Mouse (Mus musculus): ENCODE measurements at regions not wholly inside any gene's neighbourhood (a gene's known extent, or its start where the extent isn't known, plus 50 kb on each side); places are given as distances from the start of the nearest gene placed in this dataset.
"Not testable (repeated sequence)": the region's sequence is repeated elsewhere in the genome, so short reads cannot be mapped to it uniquely, and the experiment has no call there.

DNA sequence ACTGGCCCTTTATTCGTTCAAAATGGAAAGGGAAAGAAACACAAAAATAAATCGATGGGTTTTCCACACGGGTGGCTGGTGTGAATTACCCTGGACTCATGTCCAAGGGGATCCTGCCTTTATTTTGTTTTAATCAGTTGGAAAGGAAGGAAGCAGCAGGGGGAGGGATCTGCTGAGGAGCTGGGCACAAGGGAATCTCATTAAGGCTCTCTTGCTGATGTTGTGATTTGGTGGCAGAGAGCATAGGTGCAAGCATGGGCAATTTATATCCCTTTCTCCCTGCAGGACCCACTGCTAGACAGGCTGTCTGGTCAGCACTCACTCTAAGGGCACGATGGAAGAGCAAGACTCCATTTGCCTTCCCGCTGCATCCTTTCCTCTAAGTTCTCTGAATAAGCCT is 469.2 kb downstream of the Epha7 start:
- DNase-seq = no peak

DNA sequence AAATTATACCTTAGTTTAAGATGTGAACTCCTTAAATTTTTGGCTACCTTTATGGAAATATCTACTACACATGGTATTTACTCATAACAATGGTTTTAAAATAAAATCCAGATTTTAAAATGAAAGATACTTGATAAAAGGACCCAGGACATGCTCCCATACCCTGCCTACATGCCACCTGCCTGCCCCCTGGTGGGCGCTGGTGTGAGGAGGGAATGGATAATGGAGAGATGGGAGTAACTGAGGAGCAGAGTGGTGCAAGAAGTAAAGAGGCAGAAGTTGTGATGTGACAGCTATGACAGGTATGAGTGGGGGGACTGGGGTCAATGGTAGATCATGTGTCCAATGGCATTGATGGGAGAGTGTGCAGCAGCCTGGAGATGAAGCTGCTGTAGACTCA is 488.4 kb downstream of the Epha7 start:
- DNase-seq = peak; percentile 40 to 52

DNA sequence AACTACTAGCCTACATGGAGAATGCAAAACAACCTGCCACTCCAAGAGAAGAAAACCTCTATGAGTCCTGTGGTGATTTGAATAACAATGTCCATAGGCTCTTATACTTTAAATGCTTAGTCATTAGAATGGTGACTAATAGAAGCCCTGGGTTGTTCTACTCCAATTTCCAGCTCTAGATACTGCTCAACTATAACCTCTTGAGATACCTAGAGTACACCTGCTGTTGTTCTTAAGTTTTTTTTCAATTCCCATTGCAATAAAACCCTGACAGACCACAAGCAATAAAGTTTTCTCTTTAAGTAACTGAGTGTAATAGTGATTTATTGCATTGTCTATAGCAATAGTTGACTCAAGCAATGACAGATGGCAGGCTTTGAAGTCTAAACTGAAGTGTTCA is 491.0 kb downstream of the Epha7 start:
- no peak for DNase-seq

DNA sequence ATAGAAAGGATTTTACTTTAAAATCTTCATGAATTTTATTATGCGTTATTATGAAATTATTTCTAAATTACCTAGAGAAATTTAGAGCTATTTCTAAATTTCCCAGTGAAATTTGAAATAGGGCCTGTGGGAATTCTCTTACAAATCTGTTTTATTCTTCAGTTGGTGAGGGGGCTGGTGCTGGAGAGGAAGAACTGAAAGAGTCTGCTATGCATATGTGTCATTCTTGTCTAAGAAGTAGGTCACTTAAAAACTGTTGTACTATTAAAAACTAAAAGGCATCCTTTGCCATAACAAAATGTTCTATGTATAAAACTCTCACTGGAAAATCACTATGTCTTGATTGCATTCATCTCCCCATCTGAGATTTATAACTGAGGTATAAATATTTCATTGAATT is 494.3 kb downstream of the Epha7 start:
- DNase-seq = no peak

DNA sequence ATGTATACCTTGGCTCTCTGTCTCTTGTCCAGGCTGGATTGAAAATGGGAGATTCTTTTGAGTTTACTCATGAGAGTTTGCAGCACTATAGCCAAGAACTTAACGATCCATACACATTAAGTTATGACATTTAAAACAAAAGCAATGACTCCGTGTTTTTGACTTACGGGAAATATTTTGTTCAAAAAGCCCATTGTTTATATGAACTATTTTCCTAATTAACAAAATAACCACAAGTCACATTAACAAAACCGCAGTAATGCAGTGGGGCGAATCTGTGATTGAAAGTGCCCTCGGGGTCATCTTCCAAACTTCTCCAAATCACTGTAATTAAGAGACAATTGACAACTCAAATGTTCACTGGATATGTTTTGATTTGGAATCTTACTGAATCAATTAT is 511.0 kb downstream of the Epha7 start:
- no peak for DNase-seq

DNA sequence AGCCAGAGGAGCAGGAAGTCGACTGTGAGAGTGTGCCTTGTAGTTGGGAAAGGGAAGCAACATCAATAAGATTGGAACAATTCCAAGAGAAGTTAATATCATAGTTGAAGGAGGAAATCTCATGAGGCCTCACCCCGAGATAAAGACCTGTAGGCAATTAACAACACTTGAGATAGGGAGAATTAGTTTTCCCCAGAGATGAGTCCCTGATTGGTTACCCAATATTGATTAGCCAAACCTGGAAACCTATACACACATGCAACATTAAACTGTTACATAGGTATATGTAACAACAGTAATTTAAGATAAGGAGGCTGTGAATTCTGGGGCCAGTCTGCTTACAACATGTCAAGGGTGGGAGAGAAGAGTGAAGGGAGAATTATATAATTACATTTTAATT is 516.2 kb downstream of the Epha7 start:
- DNase-seq = no peak

DNA sequence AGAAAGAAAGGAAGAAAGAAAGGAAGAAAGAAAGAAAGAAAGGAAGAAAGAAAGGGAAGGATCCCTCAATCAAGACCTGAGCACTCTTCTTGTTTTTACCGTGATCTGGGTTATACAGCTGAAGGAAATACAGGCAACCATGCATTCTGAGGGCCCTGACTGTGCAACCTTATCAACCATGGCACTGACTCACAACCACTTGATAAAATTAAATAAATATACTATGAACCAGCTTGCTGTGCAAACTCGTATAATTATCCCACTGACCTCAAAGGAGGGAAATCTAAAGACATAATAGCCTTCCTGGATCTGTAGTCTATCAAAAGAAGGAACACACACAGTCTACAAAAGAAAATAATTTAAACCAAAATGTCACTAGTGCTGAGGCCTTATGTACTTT is 518.8 kb downstream of the Epha7 start:
- DNase-seq = no peak

DNA sequence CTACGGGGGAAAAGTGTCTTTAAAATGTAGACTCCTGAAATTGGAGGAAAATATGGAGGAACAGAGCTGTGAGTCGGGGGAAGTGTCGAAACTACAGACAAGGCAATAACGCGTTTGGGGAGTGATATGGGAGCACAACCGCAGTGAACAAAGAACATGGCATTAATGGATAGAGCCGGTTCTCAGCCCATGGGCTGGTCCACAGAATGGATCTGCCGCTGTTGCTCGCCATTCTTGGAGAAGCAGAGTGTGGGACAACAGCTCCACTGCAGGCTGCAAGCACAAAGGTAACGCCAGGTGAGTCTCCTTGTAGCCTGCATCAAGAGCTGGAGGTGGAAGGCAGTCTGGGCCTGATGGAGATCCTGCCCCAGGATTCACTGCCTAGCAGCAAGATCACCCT is 524.3 kb downstream of the Epha7 start:
- no peak for DNase-seq

DNA sequence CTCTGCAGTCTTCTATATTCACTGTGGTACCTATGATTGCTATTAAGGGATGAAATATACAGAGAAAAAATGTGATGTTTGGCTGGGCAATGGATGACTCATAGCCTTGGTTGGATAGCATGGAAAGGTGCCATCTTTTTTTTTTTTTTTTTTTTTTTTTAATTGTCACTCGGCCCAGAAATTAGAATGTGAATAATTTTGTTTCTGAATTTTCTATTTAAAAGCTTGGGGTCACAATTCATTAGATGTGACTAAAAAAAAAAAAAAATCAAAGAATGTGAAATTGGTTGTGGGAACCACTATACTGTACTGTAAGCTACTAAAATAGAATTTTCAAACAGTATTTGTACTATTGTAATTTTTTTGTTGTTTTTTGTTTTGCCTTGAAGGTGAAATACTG is 549.3 kb downstream of the Epha7 start:
- DNase-seq = no peak

DNA sequence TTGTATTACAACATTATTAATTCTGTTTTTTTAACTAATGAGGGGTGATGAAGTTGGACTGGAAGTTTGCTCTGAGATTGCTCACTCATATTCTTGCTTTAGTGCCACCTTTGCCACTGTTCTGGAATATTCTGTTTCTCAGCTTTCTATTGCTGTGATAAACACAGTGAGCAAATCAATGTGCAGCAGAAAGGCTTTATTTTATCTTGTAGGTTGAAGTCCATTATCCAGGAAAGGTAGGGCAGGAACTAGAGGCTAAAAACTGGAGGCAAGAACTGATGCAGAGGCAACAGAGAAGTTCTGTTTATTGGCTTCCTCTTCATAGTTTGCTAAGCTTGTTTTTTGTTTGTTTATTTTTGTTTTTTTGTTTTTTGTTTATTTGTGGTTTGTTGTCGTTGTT is 576.4 kb downstream of the Epha7 start:
- no peak for DNase-seq

DNA sequence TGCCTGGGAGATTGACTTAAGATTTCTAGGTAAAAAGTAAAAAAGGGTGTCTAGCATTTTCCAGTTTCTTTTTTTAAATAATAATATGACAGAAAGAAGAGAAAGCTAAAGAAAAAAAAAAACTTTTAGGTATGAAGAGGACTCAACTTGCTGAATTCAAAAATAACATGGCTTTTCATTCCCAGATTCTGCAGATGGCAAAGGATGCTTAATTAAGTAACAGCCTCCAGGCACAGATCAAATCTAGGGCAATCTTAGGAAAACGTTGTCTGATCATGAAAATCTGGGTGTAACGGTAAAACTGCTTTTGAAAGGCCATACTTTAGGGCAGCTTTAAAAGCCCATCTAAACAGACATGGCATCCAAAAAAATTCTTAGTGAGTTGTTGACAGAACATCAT is 577.4 kb downstream of the Epha7 start:
- no peak for DNase-seq

DNA sequence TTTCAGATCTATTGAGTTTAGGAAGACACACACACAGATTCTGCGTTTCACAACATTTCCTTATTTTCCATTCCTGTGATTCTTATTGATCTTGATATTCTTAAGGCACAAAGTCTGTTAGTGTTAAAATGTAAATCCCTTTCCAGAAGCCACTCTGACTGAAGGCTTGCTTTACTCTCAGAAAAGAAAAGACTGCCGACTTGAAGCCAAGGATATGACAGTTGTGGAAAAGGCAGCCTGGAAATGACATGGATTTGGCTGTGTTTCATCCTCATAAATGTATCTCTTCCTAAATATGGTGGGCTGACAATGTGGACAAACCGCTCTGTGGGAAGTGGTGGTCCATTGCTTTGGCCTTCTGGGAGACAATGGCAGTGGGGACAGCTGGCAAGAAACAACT is 589.2 kb downstream of the Epha7 start:
- DNase-seq = no peak

DNA sequence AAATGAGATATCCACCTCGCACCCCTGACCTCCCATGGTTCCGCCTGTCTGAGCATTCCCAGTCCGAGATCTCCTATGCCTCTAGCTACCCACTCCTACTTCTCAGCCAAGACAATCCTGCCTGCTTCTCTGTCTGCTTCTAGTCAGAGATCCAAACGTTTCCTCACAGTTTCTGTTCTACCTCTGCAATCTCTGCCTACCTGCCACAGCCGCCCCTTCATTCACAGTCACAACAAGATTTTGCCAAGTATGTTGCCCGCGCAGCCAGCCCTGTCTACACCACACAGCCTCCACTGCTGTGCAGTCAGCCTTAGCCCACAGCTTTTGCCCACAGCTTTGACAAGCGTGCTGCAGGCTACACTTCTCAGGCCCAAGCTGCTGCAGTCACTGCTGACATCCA is 601.7 kb downstream of the Epha7 start:
- DNase-seq = no peak

DNA sequence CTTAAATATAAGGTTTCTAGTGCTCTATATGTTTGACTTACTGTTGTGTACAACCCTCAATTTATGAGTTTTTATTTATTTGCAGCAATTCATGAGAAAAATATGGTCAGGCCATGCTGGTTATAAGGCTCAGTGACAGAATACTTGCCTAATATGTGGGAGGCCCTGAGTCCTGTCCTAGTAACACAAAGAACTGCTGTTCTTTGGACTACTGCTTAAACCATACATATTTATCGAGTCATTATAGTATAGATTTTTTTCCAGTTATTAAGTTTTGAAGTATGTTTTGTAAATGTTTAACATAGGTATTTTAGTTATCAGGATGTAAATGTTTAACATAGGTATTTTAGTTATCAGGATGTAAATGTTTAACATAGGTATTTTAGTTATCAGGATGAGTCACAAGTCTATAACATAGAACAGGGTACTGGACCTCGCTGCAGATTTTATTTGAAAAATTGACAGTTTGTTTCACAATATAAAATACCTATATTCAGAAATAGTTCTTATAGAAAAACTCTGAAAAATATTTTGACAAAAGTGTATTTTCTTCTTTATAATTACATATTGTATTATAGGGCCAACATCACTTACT is 607.4 kb downstream of the Epha7 start:
- DNase-seq = no peak

DNA sequence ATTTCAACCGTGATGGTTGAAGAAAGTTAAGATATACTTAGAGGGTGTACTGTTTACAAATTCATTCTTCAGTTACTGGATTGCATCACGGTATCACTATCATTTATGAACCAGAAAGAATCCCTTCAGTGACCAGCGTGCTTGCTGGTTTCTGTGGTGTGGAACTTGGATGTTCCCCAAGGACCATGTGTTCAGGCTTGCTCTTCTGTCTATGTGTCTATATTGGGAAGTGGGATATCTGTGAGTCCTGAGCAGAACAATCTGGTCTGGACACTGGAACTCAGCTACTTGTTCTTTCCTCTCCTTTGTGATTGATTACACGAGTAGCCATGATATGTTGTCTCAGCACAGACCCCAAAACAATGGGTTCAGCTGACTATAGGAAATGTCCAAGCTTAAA is 618.6 kb downstream of the Epha7 start:
- not testable (repeated sequence) for DNase-seq

DNA sequence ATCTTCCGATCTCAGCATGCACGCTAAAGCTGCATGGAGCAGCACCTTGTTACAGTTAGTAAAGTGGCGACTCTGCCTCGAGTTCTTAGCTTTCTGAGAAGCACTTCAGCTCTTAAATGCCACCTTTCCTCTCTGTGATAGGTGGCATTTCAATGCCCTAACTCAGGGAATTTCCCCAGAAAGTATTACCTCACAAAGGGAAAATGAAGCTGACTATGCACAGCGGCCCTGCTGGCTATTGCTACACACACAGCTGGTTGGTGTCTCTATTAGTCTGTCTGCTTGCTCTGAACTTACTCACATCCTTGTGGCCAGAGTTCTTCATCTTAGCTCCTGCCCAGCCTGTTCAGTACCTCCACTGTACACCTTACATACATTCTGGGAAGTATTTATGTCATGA is 650.4 kb downstream of the Epha7 start:
- no peak for DNase-seq

DNA sequence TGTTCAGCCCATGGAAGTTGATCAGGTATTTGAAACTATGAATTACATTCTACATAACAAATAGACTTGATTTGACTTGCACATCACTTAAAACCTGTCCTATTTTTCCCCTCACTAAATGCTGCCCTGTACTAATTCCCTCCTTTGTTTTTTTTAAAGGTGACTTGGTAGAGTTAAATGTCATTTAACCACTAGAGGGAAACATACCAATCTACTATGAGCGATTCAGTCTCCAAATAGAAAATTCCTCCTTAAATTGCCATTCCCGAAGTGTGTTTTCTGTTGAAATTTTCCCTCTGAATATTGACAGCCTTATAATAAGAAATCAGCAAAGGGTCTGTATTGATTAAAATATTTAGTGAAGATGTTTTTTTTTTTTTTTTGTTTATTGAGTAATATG is 653.4 kb downstream of the Epha7 start:
- peak in 1 of 2 experiments; percentile 12 for DNase-seq

DNA sequence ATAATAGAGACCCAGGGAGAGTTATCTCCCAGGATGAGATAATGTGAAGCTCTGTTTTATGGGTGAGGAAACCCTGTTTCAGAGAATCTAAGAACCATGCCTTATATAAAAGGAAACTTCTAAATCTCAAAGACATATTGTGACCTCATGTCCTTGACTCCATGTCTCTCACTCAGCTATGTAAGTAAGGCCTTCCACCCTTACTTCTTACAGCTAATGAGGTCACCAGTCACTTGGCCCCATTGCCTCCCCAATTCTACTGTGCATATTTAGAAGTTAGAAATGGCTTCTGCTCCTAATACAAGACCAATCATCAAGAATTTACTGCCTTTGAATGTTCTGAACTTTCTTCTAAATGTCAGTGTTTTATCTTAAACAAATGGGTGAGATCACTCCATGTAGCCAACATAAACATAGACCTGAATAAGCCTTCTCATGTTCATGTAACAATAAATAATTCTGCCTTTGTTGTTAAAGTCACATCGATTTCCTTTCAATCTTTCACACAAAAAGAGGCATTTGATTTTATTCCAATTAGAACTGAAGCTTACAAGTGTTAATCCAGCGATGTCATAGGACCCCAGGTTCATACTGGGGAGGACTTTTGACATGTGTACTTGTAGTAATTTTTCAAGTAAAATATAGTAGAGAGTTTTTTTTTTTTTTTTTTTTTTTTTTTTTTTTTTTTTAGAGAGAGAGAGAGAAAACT is 667.6 kb downstream of the Epha7 start:
- DNase-seq = no peak

DNA sequence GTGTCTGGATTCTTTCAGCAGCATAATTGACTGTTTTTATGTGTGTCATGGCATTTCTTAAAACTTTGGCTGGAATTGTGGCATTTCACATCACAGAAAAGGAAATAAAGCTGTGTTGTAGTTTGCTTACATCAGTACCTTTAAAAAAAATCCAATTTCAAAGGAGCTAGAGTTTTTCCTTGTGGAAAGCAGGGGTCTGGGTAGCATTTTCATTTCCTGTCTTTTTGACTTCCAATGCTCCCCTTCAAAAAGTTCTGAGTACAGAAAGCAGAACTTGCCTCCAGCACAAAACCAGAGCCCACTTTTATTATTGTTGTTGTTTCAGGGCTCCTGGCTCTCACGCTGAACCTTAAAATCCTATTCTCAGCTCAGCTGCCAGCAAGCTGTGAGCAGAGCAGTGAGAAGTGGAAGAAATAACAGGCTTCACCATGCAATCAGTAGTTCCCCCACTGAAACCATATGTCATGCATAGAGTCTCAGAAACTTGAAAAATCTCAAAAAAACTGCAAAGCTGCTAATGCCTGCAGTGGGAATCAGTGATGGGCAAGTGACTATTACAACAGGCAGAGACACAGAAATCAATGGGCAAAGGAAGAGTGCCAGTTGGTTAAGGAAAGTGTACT is 668.3 kb downstream of the Epha7 start:
- DNase-seq = peak; percentile 29 to 47

DNA sequence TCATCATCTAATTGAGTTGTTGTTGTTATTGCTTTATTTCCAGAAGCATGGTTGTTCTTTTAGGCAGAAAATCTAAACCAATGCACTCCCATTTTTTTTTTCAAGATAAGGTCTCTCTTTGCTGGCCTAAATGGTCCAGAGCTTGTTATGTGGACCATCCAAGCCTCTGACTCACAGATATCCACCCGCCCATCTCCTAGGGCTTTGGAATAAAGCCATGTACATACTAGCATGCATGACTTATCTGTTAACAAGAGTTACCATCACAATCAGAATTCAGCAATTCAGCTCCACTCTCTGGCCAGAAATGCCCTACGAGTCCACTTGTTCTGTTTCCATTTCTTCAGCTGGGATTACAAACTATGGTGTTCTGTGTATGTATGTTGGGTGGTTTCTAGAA is 669.5 kb downstream of the Epha7 start:
- DNase-seq = peak; percentile 73 to 78

DNA sequence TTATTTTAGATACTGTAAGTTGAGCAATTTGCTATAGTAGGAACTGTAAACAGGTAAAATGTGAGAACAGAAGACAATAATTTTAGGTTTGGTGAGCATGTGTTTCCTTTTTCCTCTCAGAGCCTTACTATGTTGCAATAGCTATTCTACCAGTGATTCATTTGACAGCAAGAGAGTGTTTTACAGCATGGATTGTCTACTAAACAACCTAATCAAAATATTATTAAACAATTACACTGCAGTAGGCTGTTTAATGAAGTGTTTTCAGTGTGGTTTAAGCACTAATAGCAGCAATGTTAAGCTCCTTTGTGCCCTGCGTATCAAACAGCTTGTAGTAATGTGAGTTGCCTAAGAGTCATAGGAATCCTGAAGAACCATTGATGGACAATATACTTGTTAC is 687.9 kb downstream of the Epha7 start:
- DNase-seq = no peak

DNA sequence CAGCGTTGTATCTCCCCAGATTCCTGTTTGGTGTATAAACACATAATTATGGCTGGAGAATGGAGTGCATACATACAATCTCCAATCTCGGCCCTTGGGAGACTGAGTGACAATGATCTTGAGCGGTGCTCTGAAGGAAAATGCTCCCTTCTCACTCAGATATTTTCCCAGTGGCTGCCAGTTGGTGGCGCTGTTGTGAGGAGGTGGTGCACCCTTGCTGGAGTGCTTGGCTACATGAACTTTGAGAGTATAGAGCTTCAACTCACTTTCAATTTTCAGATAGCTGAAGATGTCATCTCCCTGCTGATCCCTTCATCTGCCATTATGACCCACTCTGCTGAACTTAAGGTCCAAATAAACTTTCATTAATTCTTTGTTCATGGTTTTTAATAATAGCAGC is 712.1 kb downstream of the Epha7 start:
- DNase-seq = peak; percentile 28 to 34

DNA sequence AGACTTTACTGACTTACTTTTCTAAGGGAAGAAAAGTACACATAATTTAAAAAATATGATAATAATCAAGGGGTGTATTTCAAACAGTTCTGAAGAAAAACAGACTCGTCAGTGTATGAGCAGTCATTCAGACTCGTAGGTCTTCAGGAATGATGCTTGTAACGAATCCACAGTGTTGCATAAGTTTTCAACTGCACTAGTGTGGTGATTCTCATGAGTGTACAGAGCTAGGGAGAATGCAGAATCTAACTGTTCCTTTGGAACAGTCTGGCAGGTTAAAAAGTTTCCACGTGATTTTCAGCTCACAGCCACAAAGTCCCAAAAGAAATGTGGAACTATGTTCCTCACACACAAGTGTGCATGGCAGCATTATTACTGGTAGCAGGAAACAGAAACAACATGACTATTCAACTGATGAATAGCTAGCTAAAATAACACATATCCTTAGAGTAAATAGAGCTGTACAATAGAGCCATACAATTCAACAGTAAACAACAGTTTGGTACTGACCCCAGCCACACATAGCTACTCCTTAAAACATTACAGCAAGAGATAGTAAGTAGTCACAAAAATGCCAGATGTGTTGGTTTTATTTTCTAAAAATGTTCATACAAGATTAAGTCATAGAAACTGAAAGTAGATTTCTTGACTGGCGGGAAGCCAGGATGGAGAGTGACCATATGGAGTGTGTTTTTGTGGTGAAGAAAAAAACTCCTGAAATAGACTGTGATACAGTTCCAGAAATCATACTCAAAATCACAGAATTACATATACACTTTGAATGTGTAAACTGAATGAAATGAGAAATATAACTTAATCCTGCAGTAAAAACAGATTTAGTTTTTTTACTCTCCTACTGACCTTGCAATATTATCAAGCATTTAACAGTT is 713.1 kb downstream of the Epha7 start:
- DNase-seq = peak; percentile 64 to 65
